In the genomic region with DNA sequence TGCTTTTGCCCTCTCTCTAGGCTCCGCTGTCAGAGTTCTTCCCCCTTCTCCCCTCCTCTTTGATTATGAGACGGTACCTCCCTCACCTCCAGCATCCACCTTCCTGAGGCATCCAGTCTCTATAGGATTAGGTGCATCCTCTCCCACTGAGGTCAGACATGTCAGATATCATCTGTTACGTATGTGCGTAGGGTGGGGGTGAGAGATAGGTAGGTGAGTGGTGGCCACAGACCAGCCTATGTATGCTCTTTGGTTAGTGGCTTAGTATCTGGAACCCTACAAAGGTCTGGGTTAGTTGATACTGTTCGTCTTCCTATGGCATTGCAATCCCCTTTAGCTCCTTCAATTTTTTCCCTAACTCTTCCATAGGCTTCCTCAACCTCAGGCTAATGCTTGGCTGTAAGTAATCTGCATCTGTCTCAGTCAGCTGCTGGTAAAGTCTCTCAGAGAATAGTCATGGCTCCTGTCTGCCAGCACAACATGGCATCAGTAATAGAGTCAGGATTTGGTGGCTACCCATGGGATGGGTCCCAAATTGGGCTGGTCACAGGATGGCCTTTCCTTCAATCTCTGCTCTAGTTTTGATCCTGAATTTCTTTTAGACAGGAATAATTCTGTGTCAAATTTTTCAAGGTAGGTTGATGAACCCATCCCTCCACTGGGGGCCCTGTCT, we compare ENCODE assay signal across 20 mouse cellular contexts.
DNase-seq lines count a peak whose midpoint lies in the region; ATAC-seq and TF ChIP-seq lines count a peak whose summit lies in the region.
"Had no signal": no experiment of that assay in that cellular context is flagged by ENCODE, and none has a peak within 500 bp of the region (broad histone marks: within the 10 kb centered on the region; RNA-seq: fewer than 3 reads in every experiment).

No protein-coding gene starts in this region.

- H3K4me3 ChIP-seq in forebrain, embryonic 12.5 days (replicated peaks): no peak overlapping the region
- H3K4me3 ChIP-seq in forebrain, embryonic 15.5 days: no peak overlapping the region
- H3K4me3 ChIP-seq in kidney, embryonic 16.5 days (ENCODE audit: low read length): no peak overlapping the region
- no peak overlapping the region for H3K4me3 ChIP-seq in midbrain, postnatal 0 days (ENCODE audit: low read depth, low read length)
- H3K4me3 ChIP-seq in midbrain, embryonic 16.5 days (ENCODE audit: low read depth, low read length): no peak overlapping the region
- H3K4me3 ChIP-seq: forebrain, embryonic 10.5 days; heart, adult 2 months; liver, embryonic 13.5 days had no signal

- TF ChIP-seq CTCF in midbrain, postnatal 0 days (IDR thresholded peaks at IDR 0.05): no peak

- no peaks in the 10 kb centered on the region for H3K36me3 ChIP-seq in forebrain, embryonic 12.5 days (replicated peaks)
- no peaks in the 10 kb centered on the region for H3K36me3 ChIP-seq in forebrain, embryonic 15.5 days
- no peaks in the 10 kb centered on the region for H3K36me3 ChIP-seq in kidney, embryonic 16.5 days (ENCODE audit: insufficient read depth, low read length)
- H3K36me3 ChIP-seq in midbrain, postnatal 0 days (ENCODE audit: insufficient read depth, low read length): no peaks in the 10 kb centered on the region
- H3K36me3 ChIP-seq in midbrain, embryonic 16.5 days (ENCODE audit: control insufficient read depth, insufficient read depth, low read length): no peaks in the 10 kb centered on the region
- H3K36me3 ChIP-seq: forebrain, embryonic 10.5 days; G1E; liver, embryonic 13.5 days had no signal

- H3K4me1 ChIP-seq in forebrain, embryonic 12.5 days: no peaks in the 10 kb centered on the region
- no peaks in the 10 kb centered on the region for H3K4me1 ChIP-seq in forebrain, embryonic 15.5 days
- no peaks in the 10 kb centered on the region for H3K4me1 ChIP-seq in kidney, embryonic 16.5 days (ENCODE audit: insufficient read depth, low read length)
- no peaks in the 10 kb centered on the region for H3K4me1 ChIP-seq in midbrain, postnatal 0 days (ENCODE audit: insufficient read depth, low read length)
- H3K4me1 ChIP-seq in midbrain, embryonic 16.5 days (ENCODE audit: control insufficient read depth, insufficient read depth, low read length): no peaks in the 10 kb centered on the region
- H3K4me1 ChIP-seq: forebrain, embryonic 10.5 days; liver, embryonic 13.5 days had no signal

- no peak overlapping the region for H3K27ac ChIP-seq in forebrain, embryonic 12.5 days
- no peak overlapping the region for H3K27ac ChIP-seq in forebrain, embryonic 15.5 days (replicated peaks)
- H3K27ac ChIP-seq in kidney, embryonic 16.5 days (ENCODE audit: low read length): no peak overlapping the region
- H3K27ac ChIP-seq in midbrain, postnatal 0 days (ENCODE audit: low read depth, low read length): no peak overlapping the region
- no peak overlapping the region for H3K27ac ChIP-seq in midbrain, embryonic 16.5 days (ENCODE audit: low read length)
- H3K27ac ChIP-seq: forebrain, embryonic 10.5 days; heart, adult 2 months; liver, embryonic 13.5 days; macrophage had no signal

- 73% methylated on average over 5 of the region's 5 CpGs for WGBS in forebrain, embryonic 12.5 days
- WGBS in forebrain, embryonic 15.5 days: 67% methylated on average over 5 of the region's 5 CpGs
- 67% methylated on average over 5 of the region's 5 CpGs for WGBS in kidney, embryonic 16.5 days
- WGBS in midbrain, postnatal 0 days: 66% methylated on average over 5 of the region's 5 CpGs
- 68% methylated on average over 5 of the region's 5 CpGs for WGBS in midbrain, embryonic 16.5 days

- no peak overlapping the region for H3K9ac ChIP-seq in forebrain, embryonic 12.5 days
- no peak overlapping the region for H3K9ac ChIP-seq in forebrain, embryonic 15.5 days (replicated peaks)
- H3K9ac ChIP-seq in kidney, embryonic 16.5 days (replicated peaks; ENCODE audit: low read length): no peak overlapping the region
- no peak overlapping the region for H3K9ac ChIP-seq in midbrain, postnatal 0 days (replicated peaks; ENCODE audit: low read length, poor library complexity, severe bottlenecking)
- H3K9ac ChIP-seq in midbrain, embryonic 16.5 days (ENCODE audit: low read depth, low read length): no peak overlapping the region
- H3K9ac ChIP-seq: liver, embryonic 13.5 days had no signal

- H3K4me2 ChIP-seq in forebrain, embryonic 12.5 days: no peak overlapping the region
- H3K4me2 ChIP-seq in forebrain, embryonic 15.5 days (replicated peaks): no peak overlapping the region
- no peak overlapping the region for H3K4me2 ChIP-seq in kidney, embryonic 16.5 days (replicated peaks; ENCODE audit: low read depth, low read length)
- H3K4me2 ChIP-seq in midbrain, postnatal 0 days (ENCODE audit: low read depth, low read length, poor library complexity, severe bottlenecking): no peak overlapping the region
- H3K4me2 ChIP-seq in midbrain, embryonic 16.5 days (ENCODE audit: low read length): no peak overlapping the region
- H3K4me2 ChIP-seq: liver, embryonic 13.5 days had no signal

- no peaks in the 10 kb centered on the region for H3K9me3 ChIP-seq in forebrain, embryonic 12.5 days
- H3K9me3 ChIP-seq in forebrain, embryonic 15.5 days: no peaks in the 10 kb centered on the region
- peaks cover 3% of the 10 kb centered on the region; the same call in 1 of the 2 replicates for H3K9me3 ChIP-seq in kidney, embryonic 16.5 days (ENCODE audit: low read length)
- 0 out of 2 replicates have a peak, but pooled peaks cover 4% of the 10 kb centered on the region for H3K9me3 ChIP-seq in midbrain, postnatal 0 days (ENCODE audit: low read length)
- peaks cover 2% of the 10 kb centered on the region; the same call in 1 of the 2 replicates for H3K9me3 ChIP-seq in midbrain, embryonic 16.5 days (replicated peaks; ENCODE audit: control insufficient read depth, low read length, poor library complexity, severe bottlenecking)
- H3K9me3 ChIP-seq: forebrain, embryonic 10.5 days; liver, embryonic 13.5 days had no signal

- no peak for DNase-seq in kidney, postnatal 36 days
- DNase-seq in midbrain, postnatal 0 days (ENCODE audit: low spot score): no peak
- DNase-seq in cerebellum, postnatal 4 days (ENCODE audit: low spot score in 2 of 2): no peak
- DNase-seq: adrenal gland, postnatal 14 days; cerebellum, postnatal 10 days; gastrocnemius, postnatal 14 days; heart, adult 2 months; kidney, adult 18-20 months; kidney, postnatal 25 days; liver, embryonic 13.5 days; right cerebral cortex, adult 18-20 months; thymus, postnatal 36 days had no signal

- peak; percentile 34; the same call in 1 of the 2 replicates for ATAC-seq in forebrain, embryonic 12.5 days (ENCODE audit: low FRiP score)
- ATAC-seq in forebrain, embryonic 15.5 days (replicated peaks): no peak
- ATAC-seq in kidney, embryonic 16.5 days (ENCODE audit: low FRiP score, low TSS enrichment): peak; percentile 42; the same call in 1 of the 2 replicates
- ATAC-seq in midbrain, postnatal 0 days (ENCODE audit: low FRiP score): peak; percentile 56; the same call in 1 of the 2 replicates
- no peak for ATAC-seq in midbrain, embryonic 16.5 days
- ATAC-seq: activated CD4-positive, CD25-positive, alpha-beta regulatory T cell, adult 4 months had no signal

- no peaks in the 10 kb centered on the region for H3K27me3 ChIP-seq in forebrain, embryonic 12.5 days
- H3K27me3 ChIP-seq in forebrain, embryonic 15.5 days: no peaks in the 10 kb centered on the region
- no peaks in the 10 kb centered on the region for H3K27me3 ChIP-seq in kidney, embryonic 16.5 days (ENCODE audit: insufficient read depth, low read length)
- H3K27me3 ChIP-seq in midbrain, postnatal 0 days (ENCODE audit: insufficient read depth, low read length): no peaks in the 10 kb centered on the region
- no peaks in the 10 kb centered on the region for H3K27me3 ChIP-seq in midbrain, embryonic 16.5 days (ENCODE audit: control insufficient read depth, insufficient read depth, low read depth, low read length)
- H3K27me3 ChIP-seq: liver, embryonic 13.5 days had no signal

Comparison
In these comparisons a context has a peak if more than half of its experiments do, and no peak if none do; other contexts are left out.
1. ATAC-seq: peak in forebrain, embryonic 12.5 days (single experiment), kidney, embryonic 16.5 days (single experiment) and midbrain, postnatal 0 days (single experiment); none in forebrain, embryonic 15.5 days (single experiment) and midbrain, embryonic 16.5 days (single experiment).